Mouse (Mus musculus): ENCODE measurements around the gene Tiprl. TPM values are rescaled to one million over a fixed set of nuclear protein-coding genes. Genes with fewer than 3 reads are reported as not detected.

Gene Tiprl
- 103 and 113 TPM in 2 replicates for polyA plus RNA-seq (2014; fragmentation: Nextera tagmentation; extraction: Ambion mirVana)

- Histone ChIP-seq H3K36me3 (ENCODE audit: control insufficient read depth, insufficient read depth, low read length) (no peaks in the 10 kb centered on the region), H3K9me3 (ENCODE audit: control insufficient read depth, low read length) (no peaks in the 10 kb centered on the region), H3K27me3 (ENCODE audit: control insufficient read depth, insufficient read depth, low read length) (no peaks in the 10 kb centered on the region), H3K4me1 (ENCODE audit: control insufficient read depth, insufficient read depth, low read length) (peaks cover 7% of the 10 kb centered on the region), H3K27ac (ENCODE audit: low read depth, low read length) (peak within 1 kb of the TSS; percentile 81), H3K4me2 (peak within 1 kb of the TSS; percentile 85), H3K4me3 (ENCODE audit: low read depth, low read length) (peak within 1 kb of the TSS; percentile 80), H3K9ac (ENCODE audit: low read length) (peak within 1 kb of the TSS; percentile 87)
- ATAC-seq (ENCODE audit: low FRiP score) = peak; percentile 100
- peak; percentile 99 for DNase-seq (ENCODE audit: low spot score, missing footprints)
- WGBS = under 1% methylated on average over 76 of the region's 76 CpGs
Measured at GRCm38 (mm10) chr1:165236321-165237298, at the start of gene Tiprl. Gene Tiprl (minus strand): TSS chr1:165236996.

GRCm38 (mm10) chr1:165284096-165284495, 47.3 kb upstream of the Tiprl start:
- H3K4me3 ChIP-seq (ENCODE audit: low read depth, low read length) = no peak overlapping the region
- DNase-seq (ENCODE audit: low spot score, missing footprints) (no peak), ATAC-seq (ENCODE audit: low FRiP score) (no peak)
- H3K27ac ChIP-seq (ENCODE audit: low read depth, low read length) = no peak overlapping the region
- no peak overlapping the region for H3K4me2 ChIP-seq
- 73% methylated on average over 7 of the region's 7 CpGs for WGBS
- peaks cover 24% of the 10 kb centered on the region for H3K4me1 ChIP-seq (ENCODE audit: control insufficient read depth, insufficient read depth, low read length)
- no peaks in the 10 kb centered on the region for H3K36me3 ChIP-seq (ENCODE audit: control insufficient read depth, insufficient read depth, low read length)
- H3K27me3 ChIP-seq (ENCODE audit: control insufficient read depth, insufficient read depth, low read length) = no peaks in the 10 kb centered on the region
- no peaks in the 10 kb centered on the region for H3K9me3 ChIP-seq (ENCODE audit: control insufficient read depth, low read length)
- H3K9ac ChIP-seq (ENCODE audit: low read length) = no peak overlapping the region

GRCm38 (mm10) chr1:165282967-165283345, 46.2 kb upstream of the Tiprl start:
- 11% methylated on average over 7 of the region's 7 CpGs for WGBS
- no peaks in the 10 kb centered on the region for H3K27me3 ChIP-seq (ENCODE audit: control insufficient read depth, insufficient read depth, low read length)
- DNase-seq (ENCODE audit: low spot score, missing footprints) (no peak), ATAC-seq (ENCODE audit: low FRiP score) (no peak)
- peak overlapping the region; percentile 80 for H3K4me3 ChIP-seq (ENCODE audit: low read depth, low read length)
- H3K9me3 ChIP-seq (ENCODE audit: control insufficient read depth, low read length) = no peaks in the 10 kb centered on the region
- peak overlapping the region; percentile 95 for H3K9ac ChIP-seq (ENCODE audit: low read length)
- H3K4me1 ChIP-seq (ENCODE audit: control insufficient read depth, insufficient read depth, low read length) = peaks cover 24% of the 10 kb centered on the region
- H3K36me3 ChIP-seq (ENCODE audit: control insufficient read depth, insufficient read depth, low read length) = no peaks in the 10 kb centered on the region
- H3K27ac ChIP-seq (ENCODE audit: low read depth, low read length) = no peak overlapping the region
- peak overlapping the region; percentile 72 for H3K4me2 ChIP-seq

GRCm38 (mm10) chr1:165282222-165282966, 45.6 kb upstream of the Tiprl start:
- H3K4me2 ChIP-seq = peak overlapping the region; percentile 72
- peak; percentile 75 for ATAC-seq (ENCODE audit: low FRiP score)
- peak overlapping the region; percentile 80 for H3K27ac ChIP-seq (ENCODE audit: low read depth, low read length)
- H3K9me3 ChIP-seq (ENCODE audit: control insufficient read depth, low read length) = no peaks in the 10 kb centered on the region
- peak overlapping the region; percentile 95 for H3K9ac ChIP-seq (ENCODE audit: low read length)
- under 1% methylated on average over 35 of the region's 35 CpGs for WGBS
- H3K27me3 ChIP-seq (ENCODE audit: control insufficient read depth, insufficient read depth, low read length) = no peaks in the 10 kb centered on the region
- H3K4me1 ChIP-seq (ENCODE audit: control insufficient read depth, insufficient read depth, low read length) = peaks cover 24% of the 10 kb centered on the region
- DNase-seq (ENCODE audit: low spot score, missing footprints) = peak; percentile 97
- peak overlapping the region; percentile 80 for H3K4me3 ChIP-seq (ENCODE audit: low read depth, low read length)
- H3K36me3 ChIP-seq (ENCODE audit: control insufficient read depth, insufficient read depth, low read length) = no peaks in the 10 kb centered on the region

GRCm38 (mm10) chr1:165281351-165282221, 44.8 kb upstream of the Tiprl start:
- no peaks in the 10 kb centered on the region for H3K27me3 ChIP-seq (ENCODE audit: control insufficient read depth, insufficient read depth, low read length)
- no peaks in the 10 kb centered on the region for H3K36me3 ChIP-seq (ENCODE audit: control insufficient read depth, insufficient read depth, low read length)
- peak; percentile 97 for DNase-seq (ENCODE audit: low spot score, missing footprints)
- ATAC-seq (ENCODE audit: low FRiP score) = peak; percentile 90
- H3K27ac ChIP-seq (ENCODE audit: low read depth, low read length) = peak overlapping the region; percentile 80
- peaks cover 24% of the 10 kb centered on the region for H3K4me1 ChIP-seq (ENCODE audit: control insufficient read depth, insufficient read depth, low read length)
- H3K9ac ChIP-seq (ENCODE audit: low read length) = peak overlapping the region; percentile 95
- H3K4me2 ChIP-seq = peak overlapping the region; percentile 72
- no peaks in the 10 kb centered on the region for H3K9me3 ChIP-seq (ENCODE audit: control insufficient read depth, low read length)
- under 1% methylated on average over 46 of the region's 71 CpGs for WGBS
- H3K4me3 ChIP-seq (ENCODE audit: low read depth, low read length) = peak overlapping the region; percentile 80

GRCm38 (mm10) chr1:165280741-165281140, 43.9 kb upstream of the Tiprl start:
- 63% methylated on average over 10 of the region's 10 CpGs for WGBS
- ATAC-seq (ENCODE audit: low FRiP score) = no peak
- DNase-seq (ENCODE audit: low spot score, missing footprints) = no peak

GRCm38 (mm10) chr1:165274946-165275345, 38.1 kb upstream of the Tiprl start:
- no peaks in the 10 kb centered on the region for H3K4me1 ChIP-seq (ENCODE audit: control insufficient read depth, insufficient read depth, low read length)
- H3K9ac ChIP-seq (ENCODE audit: low read length) = no peak overlapping the region
- H3K27ac ChIP-seq (ENCODE audit: low read depth, low read length) = no peak overlapping the region
- 93% methylated on average over 6 of the region's 6 CpGs for WGBS
- no peak overlapping the region for H3K4me2 ChIP-seq
- no peaks in the 10 kb centered on the region for H3K36me3 ChIP-seq (ENCODE audit: control insufficient read depth, insufficient read depth, low read length)
- H3K4me3 ChIP-seq (ENCODE audit: low read depth, low read length) = no peak overlapping the region
- H3K9me3 ChIP-seq (ENCODE audit: control insufficient read depth, low read length) = no peaks in the 10 kb centered on the region
- ATAC-seq (ENCODE audit: low FRiP score) (no peak), DNase-seq (ENCODE audit: low spot score, missing footprints) (no peak)
- no peaks in the 10 kb centered on the region for H3K27me3 ChIP-seq (ENCODE audit: control insufficient read depth, insufficient read depth, low read length)

More at GRCm38 (mm10) chr1:165280741-165281140, 43.9 kb upstream of the Tiprl start:
- Histone ChIP-seq H3K4me2 (peak overlapping the region; percentile 72), H3K4me1 (ENCODE audit: control insufficient read depth, insufficient read depth, low read length) (peaks cover 24% of the 10 kb centered on the region), H3K9me3 (ENCODE audit: control insufficient read depth, low read length) (no peaks in the 10 kb centered on the region), H3K9ac (ENCODE audit: low read length) (peak overlapping the region; percentile 95), H3K27me3 (ENCODE audit: control insufficient read depth, insufficient read depth, low read length) (no peaks in the 10 kb centered on the region), H3K4me3 (ENCODE audit: low read depth, low read length) (no peak overlapping the region; the same call in 1 of the 2 replicates), H3K36me3 (ENCODE audit: control insufficient read depth, insufficient read depth, low read length) (no peaks in the 10 kb centered on the region), H3K27ac (ENCODE audit: low read depth, low read length) (no peak overlapping the region; the same call in 1 of the 2 replicates)

GRCm38 (mm10) chr1:165252027-165252671, 15.4 kb upstream of the Tiprl start:
- Histone ChIP-seq H3K4me3 (ENCODE audit: low read depth, low read length) (no peak overlapping the region), H3K9ac (ENCODE audit: low read length) (no peak overlapping the region), H3K27me3 (ENCODE audit: control insufficient read depth, insufficient read depth, low read length) (no peaks in the 10 kb centered on the region), H3K4me1 (ENCODE audit: control insufficient read depth, insufficient read depth, low read length) (no peaks in the 10 kb centered on the region), H3K36me3 (ENCODE audit: control insufficient read depth, insufficient read depth, low read length) (no peaks in the 10 kb centered on the region), H3K9me3 (ENCODE audit: control insufficient read depth, low read length) (no peaks in the 10 kb centered on the region), H3K4me2 (no peak overlapping the region), H3K27ac (ENCODE audit: low read depth, low read length) (no peak overlapping the region)
- 48% methylated on average over 10 of the region's 11 CpGs for WGBS
- ATAC-seq (ENCODE audit: low FRiP score) (0 out of 2 replicates have a peak, but pooled peaks have one; percentile 44), DNase-seq (ENCODE audit: low spot score, missing footprints) (peak; percentile 97)

All from midbrain, embryonic 11.5 days (tissue).